Mouse (Mus musculus): ENCODE measurements around the gene Cacna1c. TPM values are rescaled to one million over a fixed set of nuclear protein-coding genes. Genes with fewer than 3 reads are reported as not detected.

The Cacna1c gene
- polyA plus RNA-seq, 1 experiment from 2014 or later = 13.7 TPM

DNA sequence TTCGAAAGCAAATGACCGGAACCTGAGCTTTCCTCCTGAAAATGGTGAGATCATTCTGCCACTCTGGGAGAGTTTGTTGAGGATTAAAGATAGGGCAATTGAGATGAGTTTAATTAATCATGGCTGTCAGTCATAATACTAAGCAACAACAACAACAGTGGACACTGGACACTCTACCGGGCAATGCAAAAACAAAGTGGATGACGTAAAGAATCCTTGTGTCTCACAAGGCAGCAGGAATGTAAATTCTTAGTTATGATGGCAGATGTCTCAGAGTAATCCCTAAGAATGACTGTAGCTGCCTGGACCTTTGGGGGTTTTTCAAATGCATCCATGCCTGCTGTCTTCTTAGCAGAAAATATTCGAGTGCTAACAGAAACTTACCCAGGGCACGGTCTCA lies 471.8 kb downstream of the Cacna1c start:
- 83% methylated on average over 6 of the region's 6 CpGs for WGBS

DNA sequence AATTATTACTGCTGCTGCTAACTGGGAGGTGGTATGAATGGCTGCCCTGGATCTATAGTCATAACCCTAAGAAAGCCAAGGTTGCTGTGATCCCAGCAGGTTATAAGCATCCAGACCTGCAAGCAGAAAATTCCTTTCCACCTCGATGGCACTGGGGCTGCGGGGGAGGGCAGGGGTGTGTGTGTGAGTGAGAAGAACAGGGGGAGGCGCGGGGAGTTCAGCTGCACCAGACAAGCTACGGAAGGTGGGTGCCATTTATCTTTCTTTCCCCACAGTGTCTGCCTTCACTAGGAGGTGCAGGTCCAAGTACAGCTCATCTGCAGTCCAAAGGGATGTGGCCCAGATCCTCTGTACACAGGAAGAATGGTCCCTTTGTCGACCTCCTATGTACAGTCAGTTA lies 473.9 kb downstream of the Cacna1c start:
- ATAC-seq (ENCODE audit: low read depth) = no peak
- H3K27me3 ChIP-seq (ENCODE audit: control insufficient read depth, insufficient read depth, low read length) = no peaks in the 10 kb centered on the region
- no peak overlapping the region for H3K4me3 ChIP-seq (ENCODE audit: low read depth, low read length)
- no peaks in the 10 kb centered on the region for H3K36me3 ChIP-seq (ENCODE audit: control insufficient read depth, insufficient read depth, low read length)
- H3K9me3 ChIP-seq (ENCODE audit: control insufficient read depth, low read length) = no peaks in the 10 kb centered on the region
- no peak overlapping the region for H3K27ac ChIP-seq (ENCODE audit: low read depth, low read length)
- WGBS = 77% methylated on average over 6 of the region's 6 CpGs
- H3K9ac ChIP-seq (replicated peaks; ENCODE audit: low read depth, low read length) = no peak overlapping the region
- H3K4me1 ChIP-seq (ENCODE audit: control insufficient read depth, insufficient read depth, low read length) = no peaks in the 10 kb centered on the region
- no peak overlapping the region for H3K4me2 ChIP-seq (ENCODE audit: low read depth, low read length)

More for the DNA sequence above, 471.8 kb downstream of the Cacna1c start:
- Histone ChIP-seq H3K4me3 (ENCODE audit: low read depth, low read length) (no peak overlapping the region), H3K27me3 (ENCODE audit: control insufficient read depth, insufficient read depth, low read length) (no peaks in the 10 kb centered on the region), H3K36me3 (ENCODE audit: control insufficient read depth, insufficient read depth, low read length) (no peaks in the 10 kb centered on the region), H3K9ac (replicated peaks; ENCODE audit: low read depth, low read length) (no peak overlapping the region), H3K27ac (ENCODE audit: low read depth, low read length) (no peak overlapping the region), H3K9me3 (ENCODE audit: control insufficient read depth, low read length) (no peaks in the 10 kb centered on the region), H3K4me1 (ENCODE audit: control insufficient read depth, insufficient read depth, low read length) (no peaks in the 10 kb centered on the region), H3K4me2 (ENCODE audit: low read depth, low read length) (no peak overlapping the region)
- ATAC-seq (ENCODE audit: low read depth) = no peak

DNA sequence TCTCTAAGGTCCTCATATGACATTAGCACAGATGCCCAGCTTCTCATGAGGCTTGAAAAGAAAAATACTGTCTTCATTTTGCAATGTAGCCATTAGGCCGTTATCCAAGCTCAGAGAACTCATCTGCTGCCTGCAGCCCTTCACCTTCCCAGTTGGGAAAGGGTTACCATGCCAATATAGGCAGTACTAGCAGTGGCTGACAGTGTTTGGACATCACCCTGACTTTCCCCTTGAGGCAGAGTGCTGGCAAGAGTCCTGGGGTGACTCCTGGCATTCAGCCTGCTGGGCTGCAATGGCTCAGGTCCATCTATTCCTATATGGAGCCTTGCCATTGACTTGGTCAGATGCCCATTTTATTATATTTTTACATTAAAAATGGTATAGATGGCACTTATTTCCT lies 476.7 kb downstream of the Cacna1c start:
- Histone ChIP-seq H3K4me1 (ENCODE audit: control insufficient read depth, insufficient read depth, low read length) (no peaks in the 10 kb centered on the region), H3K27ac (ENCODE audit: low read depth, low read length) (no peak overlapping the region), H3K4me3 (ENCODE audit: low read depth, low read length) (no peak overlapping the region), H3K36me3 (ENCODE audit: control insufficient read depth, insufficient read depth, low read length) (no peaks in the 10 kb centered on the region), H3K9ac (replicated peaks; ENCODE audit: low read depth, low read length) (no peak overlapping the region), H3K4me2 (ENCODE audit: low read depth, low read length) (no peak overlapping the region), H3K9me3 (ENCODE audit: control insufficient read depth, low read length) (no peaks in the 10 kb centered on the region), H3K27me3 (ENCODE audit: control insufficient read depth, insufficient read depth, low read length) (no peaks in the 10 kb centered on the region)
- no peak for ATAC-seq (ENCODE audit: low read depth)
- 83% methylated on average over 1 of the region's 1 CpGs for whole genome bisulfite sequencing

DNA sequence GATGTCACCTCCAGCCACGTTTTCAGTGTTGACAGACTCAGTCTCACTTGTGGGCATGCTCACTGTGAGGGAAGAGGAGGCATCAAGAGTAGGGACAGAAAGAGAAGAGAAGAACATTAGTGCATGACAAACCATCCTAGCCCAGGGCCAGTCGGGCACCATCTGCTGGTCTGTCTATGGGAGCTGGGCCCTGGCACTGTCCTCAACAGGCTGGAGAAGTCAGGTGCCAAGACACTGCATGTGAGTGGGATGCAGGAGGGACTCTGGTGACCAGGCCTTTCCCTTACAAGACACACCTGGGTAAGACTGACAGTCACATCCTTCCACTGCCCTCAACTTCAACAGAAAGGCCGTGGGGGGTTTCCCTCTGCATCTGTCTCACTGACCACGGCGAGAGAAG lies 482.9 kb downstream of the Cacna1c start:
- no peaks in the 10 kb centered on the region for H3K9me3 ChIP-seq (ENCODE audit: control insufficient read depth, low read length)
- H3K36me3 ChIP-seq (ENCODE audit: control insufficient read depth, insufficient read depth, low read length) = no peaks in the 10 kb centered on the region; the same call in 1 of the 2 replicates
- H3K27me3 ChIP-seq (ENCODE audit: control insufficient read depth, insufficient read depth, low read length) = no peaks in the 10 kb centered on the region
- H3K27ac ChIP-seq (ENCODE audit: low read depth, low read length) = no peak overlapping the region
- 86% methylated on average over 5 of the region's 5 CpGs for WGBS
- H3K4me1 ChIP-seq (ENCODE audit: control insufficient read depth, insufficient read depth, low read length) = no peaks in the 10 kb centered on the region
- no peak overlapping the region for H3K4me3 ChIP-seq (ENCODE audit: low read depth, low read length)
- ATAC-seq (ENCODE audit: low read depth) = no peak
- H3K9ac ChIP-seq (replicated peaks; ENCODE audit: low read depth, low read length) = no peak overlapping the region
- no peak overlapping the region for H3K4me2 ChIP-seq (ENCODE audit: low read depth, low read length)

DNA sequence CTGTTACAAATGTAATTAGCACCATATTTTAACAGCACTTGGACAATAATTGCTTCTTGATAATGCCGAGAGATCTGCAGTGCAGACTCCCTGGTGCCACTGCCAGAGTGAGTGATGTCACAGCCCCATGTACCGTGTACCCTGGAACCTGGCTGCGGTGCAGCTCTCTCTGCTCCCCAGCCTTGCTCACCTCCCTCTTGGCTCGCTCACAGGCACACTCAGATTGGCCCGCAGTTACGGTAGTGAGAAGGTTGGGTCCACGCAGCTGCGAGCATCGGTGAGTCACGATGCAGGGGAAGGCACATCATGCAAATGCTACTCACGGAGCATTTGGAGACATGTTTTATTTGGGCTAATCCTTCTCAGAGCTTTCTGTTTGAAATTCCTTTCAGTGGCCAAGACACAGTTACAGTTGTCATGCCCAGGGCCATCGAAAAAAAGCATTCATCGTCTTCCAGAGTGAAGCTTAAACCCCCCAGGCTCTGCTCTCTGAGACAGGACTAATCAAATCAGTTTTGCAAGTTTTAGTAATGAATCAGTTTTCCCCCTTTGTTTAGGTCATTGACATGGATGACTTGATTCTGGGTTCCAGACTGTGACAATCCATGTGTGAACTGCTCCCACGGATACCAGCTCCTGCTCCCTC lies 484.4 kb downstream of the Cacna1c start:
- Histone ChIP-seq H3K9me3 (ENCODE audit: control insufficient read depth, low read length) (no peaks in the 10 kb centered on the region), H3K36me3 (ENCODE audit: control insufficient read depth, insufficient read depth, low read length) (no peaks in the 10 kb centered on the region; the same call in 1 of the 2 replicates), H3K4me3 (ENCODE audit: low read depth, low read length) (no peak overlapping the region), H3K9ac (replicated peaks; ENCODE audit: low read depth, low read length) (no peak overlapping the region), H3K27me3 (ENCODE audit: control insufficient read depth, insufficient read depth, low read length) (no peaks in the 10 kb centered on the region), H3K27ac (ENCODE audit: low read depth, low read length) (no peak overlapping the region), H3K4me2 (ENCODE audit: low read depth, low read length) (no peak overlapping the region), H3K4me1 (ENCODE audit: control insufficient read depth, insufficient read depth, low read length) (0 out of 2 replicates have a peak, but pooled peaks cover 2% of the 10 kb centered on the region)
- whole genome bisulfite sequencing = 78% methylated on average over 14 of the region's 14 CpGs
- ATAC-seq (ENCODE audit: low read depth) = 0 out of 2 replicates have a peak, but pooled peaks have one; percentile 51

DNA sequence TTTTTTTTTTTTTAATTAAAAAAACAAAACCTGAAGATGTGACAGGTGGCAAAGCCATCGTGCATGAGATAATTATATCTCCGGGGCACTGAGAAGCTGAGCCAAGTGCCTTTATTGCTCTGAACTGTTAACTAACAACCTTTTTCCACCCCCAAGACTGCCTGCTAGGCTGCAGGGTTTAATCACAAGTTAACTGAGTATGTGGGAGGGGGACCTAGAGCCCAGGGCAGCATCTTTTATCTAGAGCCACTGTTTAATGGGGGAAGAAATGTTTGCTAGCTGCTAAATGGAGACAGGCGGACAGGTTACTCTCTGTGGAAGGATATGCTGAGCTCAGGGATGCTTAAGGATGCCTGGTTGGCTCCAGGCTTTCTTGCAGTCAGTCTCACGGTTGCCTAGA lies 489.2 kb downstream of the Cacna1c start:
- Histone ChIP-seq H3K4me3 (ENCODE audit: low read depth, low read length) (no peak overlapping the region), H3K4me1 (ENCODE audit: control insufficient read depth, insufficient read depth, low read length) (0 out of 2 replicates have a peak, but pooled peaks cover 2% of the 10 kb centered on the region), H3K27me3 (ENCODE audit: control insufficient read depth, insufficient read depth, low read length) (no peaks in the 10 kb centered on the region), H3K9me3 (ENCODE audit: control insufficient read depth, low read length) (no peaks in the 10 kb centered on the region), H3K9ac (replicated peaks; ENCODE audit: low read depth, low read length) (no peak overlapping the region), H3K27ac (ENCODE audit: low read depth, low read length) (no peak overlapping the region), H3K4me2 (ENCODE audit: low read depth, low read length) (no peak overlapping the region), H3K36me3 (ENCODE audit: control insufficient read depth, insufficient read depth, low read length) (no peaks in the 10 kb centered on the region)
- WGBS = 40% methylated on average over 4 of the region's 4 CpGs
- no peak for ATAC-seq (ENCODE audit: low read depth)

DNA sequence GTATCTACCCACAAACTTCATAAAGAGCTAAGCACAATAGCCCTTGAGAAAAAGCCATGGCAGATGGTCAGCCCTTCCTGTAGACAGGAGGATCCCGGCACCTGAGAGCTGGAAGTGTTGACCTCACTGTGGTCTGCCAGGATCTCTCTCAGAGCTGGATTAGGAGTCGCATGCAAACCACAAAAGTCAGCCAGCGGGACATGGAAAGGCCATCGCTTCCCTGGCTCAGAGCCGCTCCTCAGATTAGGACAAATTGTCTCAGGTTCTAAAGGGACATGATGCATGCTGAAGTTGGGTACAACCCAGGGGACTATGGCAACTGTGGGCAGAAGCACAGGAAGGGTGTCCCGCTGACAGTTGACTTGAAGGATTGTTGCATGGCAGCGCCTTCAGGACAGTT lies 490.4 kb downstream of the Cacna1c start:
- 95% methylated on average over 7 of the region's 7 CpGs for WGBS
- H3K36me3 ChIP-seq (ENCODE audit: control insufficient read depth, insufficient read depth, low read length) = no peaks in the 10 kb centered on the region
- no peaks in the 10 kb centered on the region for H3K9me3 ChIP-seq (ENCODE audit: control insufficient read depth, low read length)
- no peak for ATAC-seq (ENCODE audit: low read depth)
- no peak overlapping the region for H3K4me2 ChIP-seq (ENCODE audit: low read depth, low read length)
- no peak overlapping the region for H3K4me3 ChIP-seq (ENCODE audit: low read depth, low read length)
- no peaks in the 10 kb centered on the region for H3K27me3 ChIP-seq (ENCODE audit: control insufficient read depth, insufficient read depth, low read length)
- no peak overlapping the region for H3K9ac ChIP-seq (replicated peaks; ENCODE audit: low read depth, low read length)
- no peak overlapping the region for H3K27ac ChIP-seq (ENCODE audit: low read depth, low read length)
- 0 out of 2 replicates have a peak, but pooled peaks cover 2% of the 10 kb centered on the region for H3K4me1 ChIP-seq (ENCODE audit: control insufficient read depth, insufficient read depth, low read length)

DNA sequence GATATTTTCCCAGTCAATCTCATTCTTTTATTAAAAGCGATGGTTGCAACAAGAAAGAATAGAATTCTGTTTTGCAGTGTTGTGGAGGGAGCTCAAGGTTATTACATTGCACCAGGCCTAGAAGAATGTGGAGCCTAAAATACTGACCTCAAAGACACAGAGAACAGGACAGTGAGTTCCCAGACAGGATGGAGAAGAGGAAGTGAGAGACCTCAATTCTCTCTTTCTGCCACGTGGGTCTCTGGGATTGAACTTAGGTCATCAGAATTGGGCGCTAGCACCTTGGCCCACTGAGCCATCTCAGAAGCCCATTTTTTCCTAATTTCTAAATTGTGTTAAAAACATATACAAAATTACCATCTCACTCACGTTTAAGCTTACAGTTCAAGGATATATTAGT lies 501.6 kb downstream of the Cacna1c start:
- Histone ChIP-seq H3K9me3 (ENCODE audit: control insufficient read depth, low read length) (no peaks in the 10 kb centered on the region), H3K4me2 (ENCODE audit: low read depth, low read length) (no peak overlapping the region), H3K9ac (replicated peaks; ENCODE audit: low read depth, low read length) (no peak overlapping the region), H3K27ac (ENCODE audit: low read depth, low read length) (no peak overlapping the region), H3K27me3 (ENCODE audit: control insufficient read depth, insufficient read depth, low read length) (no peaks in the 10 kb centered on the region), H3K4me1 (ENCODE audit: control insufficient read depth, insufficient read depth, low read length) (no peaks in the 10 kb centered on the region), H3K4me3 (ENCODE audit: low read depth, low read length) (no peak overlapping the region), H3K36me3 (ENCODE audit: control insufficient read depth, insufficient read depth, low read length) (no peaks in the 10 kb centered on the region)
- no peak for ATAC-seq (ENCODE audit: low read depth)
- WGBS = 82% methylated on average over 4 of the region's 4 CpGs

DNA sequence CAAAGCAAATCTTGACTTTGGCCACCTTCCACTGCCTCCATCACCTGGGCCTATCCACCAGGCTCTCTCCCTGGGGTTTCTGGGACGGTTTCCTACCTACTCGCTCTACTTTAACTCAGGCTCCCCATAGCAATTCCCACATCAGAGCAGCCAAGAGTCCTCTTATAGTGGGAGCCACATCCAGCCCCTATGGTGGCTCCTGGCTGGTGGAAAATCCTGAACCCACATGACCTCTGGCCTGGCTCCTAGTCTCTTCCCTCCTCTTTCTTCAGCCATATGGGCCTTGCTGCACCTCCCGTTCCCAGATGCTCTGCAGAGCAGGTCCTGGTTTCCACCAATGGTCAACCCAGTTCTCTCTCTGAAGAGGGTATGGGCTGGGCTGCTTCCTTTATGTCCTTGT lies 506.8 kb downstream of the Cacna1c start:
- 91% methylated on average over 3 of the region's 3 CpGs for WGBS
- H3K27ac ChIP-seq (ENCODE audit: low read depth, low read length) = no peak overlapping the region
- ATAC-seq (ENCODE audit: low read depth) = no peak
- no peak overlapping the region for H3K4me3 ChIP-seq (ENCODE audit: low read depth, low read length)
- no peaks in the 10 kb centered on the region for H3K36me3 ChIP-seq (ENCODE audit: control insufficient read depth, insufficient read depth, low read length)
- H3K27me3 ChIP-seq (ENCODE audit: control insufficient read depth, insufficient read depth, low read length) = no peaks in the 10 kb centered on the region
- H3K4me2 ChIP-seq (ENCODE audit: low read depth, low read length) = no peak overlapping the region
- no peaks in the 10 kb centered on the region for H3K4me1 ChIP-seq (ENCODE audit: control insufficient read depth, insufficient read depth, low read length)
- H3K9me3 ChIP-seq (ENCODE audit: control insufficient read depth, low read length) = no peaks in the 10 kb centered on the region
- H3K9ac ChIP-seq (replicated peaks; ENCODE audit: low read depth, low read length) = no peak overlapping the region
